12 mouse cellular contexts compared by ENCODE assay signal in the genomic region with DNA sequence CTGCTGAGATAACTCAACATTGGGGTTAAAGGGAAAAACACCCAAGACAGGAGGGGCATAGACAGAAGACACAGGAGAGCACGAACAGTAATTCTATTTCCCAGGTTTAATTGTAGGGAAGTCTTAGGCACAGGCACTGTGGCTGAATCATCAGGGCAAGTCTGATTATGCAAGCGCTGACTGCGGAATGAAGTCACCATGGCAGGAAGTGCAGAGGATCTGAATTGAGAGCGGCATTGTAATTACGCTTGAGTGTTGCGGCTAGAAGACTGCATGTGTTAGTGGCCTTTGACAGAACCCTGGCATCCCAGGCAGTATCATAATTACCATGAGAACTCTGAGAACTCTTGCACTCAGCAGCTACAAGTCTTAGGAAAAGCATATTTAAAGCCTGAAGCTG.
DNase-seq lines count a peak whose midpoint lies in the region; ATAC-seq and TF ChIP-seq lines count a peak whose summit lies in the region.
"Had no signal": no experiment of that assay in that cellular context is flagged by ENCODE, and none has a peak within 500 bp of the region (broad histone marks: within the 10 kb centered on the region; RNA-seq: fewer than 3 reads in every experiment).

No protein-coding gene starts in this region.

- H3K9ac ChIP-seq in embryonic facial prominence, embryonic 14.5 days (ENCODE audit: low read depth, low read length), result no peak overlapping the region
- no peak overlapping the region for H3K9ac ChIP-seq in intestine, embryonic 15.5 days

- H3K27me3 ChIP-seq in embryonic facial prominence, embryonic 14.5 days (replicated peaks; ENCODE audit: control insufficient read depth, insufficient read depth, low read length), result no peaks in the 10 kb centered on the region
- no peaks in the 10 kb centered on the region for H3K27me3 ChIP-seq in embryonic facial prominence, embryonic 10.5 days (replicated peaks; ENCODE audit: low read depth, poor library complexity, severe bottlenecking)
- H3K27me3 ChIP-seq in intestine, embryonic 15.5 days (replicated peaks), result no peaks in the 10 kb centered on the region

- peak; percentile 22 for DNase-seq in embryonic facial prominence, embryonic 14.5 days (ENCODE audit: low spot score)
- no peak for DNase-seq in embryonic facial prominence, embryonic 10.5 days (ENCODE audit: low spot score)
- peak; percentile 42 to 56 for DNase-seq in right cerebral cortex, adult 2 months (ENCODE audit: low spot score in 2 of 2)
- DNase-seq in right cerebral cortex, postnatal 14 days, result no peak
- peak; percentile 30 to 35 for DNase-seq in left cerebral cortex, adult 2 months (ENCODE audit: extremely low spot score in 1 of 2, low spot score in 2 of 2)
- no peak for DNase-seq in gastrocnemius, postnatal 4 days (ENCODE audit: low spot score in 2 of 2)
- DNase-seq in embryo, embryonic 9.5 days (ENCODE audit: extremely low spot score), result no peak
- DNase-seq: gastrocnemius, postnatal 14 days; heart, postnatal 10 days; kidney, postnatal 36 days; thymus, postnatal 25 days had no signal

- ATAC-seq in embryonic facial prominence, embryonic 14.5 days (ENCODE audit: low read depth), result no peak
- ATAC-seq in intestine, embryonic 15.5 days, result no peak

- no peak overlapping the region for H3K27ac ChIP-seq in embryonic facial prominence, embryonic 14.5 days (replicated peaks; ENCODE audit: low read depth, low read length)
- no peak overlapping the region for H3K27ac ChIP-seq in embryonic facial prominence, embryonic 10.5 days (replicated peaks)
- peak overlapping the region; percentile 53; the same call in 1 of the 2 replicates for H3K27ac ChIP-seq in left cerebral cortex, adult 2 months
- H3K27ac ChIP-seq in intestine, embryonic 15.5 days, result no peak overlapping the region

- WGBS in embryonic facial prominence, embryonic 14.5 days, result 62% methylated on average over 6 of the region's 6 CpGs
- WGBS in embryonic facial prominence, embryonic 10.5 days, result 82% methylated on average over 6 of the region's 6 CpGs
- WGBS in intestine, embryonic 15.5 days, result 81% methylated on average over 6 of the region's 6 CpGs

- H3K9me3 ChIP-seq in embryonic facial prominence, embryonic 14.5 days (ENCODE audit: control insufficient read depth, low read length), result no peaks in the 10 kb centered on the region
- no peaks in the 10 kb centered on the region for H3K9me3 ChIP-seq in embryonic facial prominence, embryonic 10.5 days
- no peaks in the 10 kb centered on the region for H3K9me3 ChIP-seq in intestine, embryonic 15.5 days

- no peaks in the 10 kb centered on the region for H3K4me1 ChIP-seq in embryonic facial prominence, embryonic 14.5 days (ENCODE audit: control insufficient read depth, insufficient read depth, low read length)
- H3K4me1 ChIP-seq in embryonic facial prominence, embryonic 10.5 days, result no peaks in the 10 kb centered on the region
- H3K4me1 ChIP-seq in intestine, embryonic 15.5 days (replicated peaks), result no peaks in the 10 kb centered on the region

- no peaks in the 10 kb centered on the region for H3K36me3 ChIP-seq in embryonic facial prominence, embryonic 14.5 days (ENCODE audit: control insufficient read depth, insufficient read depth, low read length)
- H3K36me3 ChIP-seq in embryonic facial prominence, embryonic 10.5 days (replicated peaks), result no peaks in the 10 kb centered on the region
- H3K36me3 ChIP-seq in intestine, embryonic 15.5 days, result no peaks in the 10 kb centered on the region

- intact Hi-C loops in left cerebral cortex, adult 2 months (cut with DNase I), result no loop called here

- H3K4me2 ChIP-seq in embryonic facial prominence, embryonic 14.5 days (ENCODE audit: low read depth, low read length), result no peak overlapping the region
- H3K4me2 ChIP-seq in intestine, embryonic 15.5 days (replicated peaks), result no peak overlapping the region

- no peak for TF ChIP-seq CTCF in left cerebral cortex, adult 2 months (IDR thresholded peaks at IDR 0.05)

- H3K4me3 ChIP-seq in embryonic facial prominence, embryonic 14.5 days (ENCODE audit: low read depth, low read length), result no peak overlapping the region
- no peak overlapping the region for H3K4me3 ChIP-seq in embryonic facial prominence, embryonic 10.5 days
- H3K4me3 ChIP-seq in left cerebral cortex, adult 2 months, result no peak overlapping the region
- no peak overlapping the region for H3K4me3 ChIP-seq in intestine, embryonic 15.5 days (replicated peaks)

Comparison
In these comparisons a context has a peak if more than half of its experiments do, and no peak if none do; other contexts are left out.
1. DNase-seq: peak in embryonic facial prominence, embryonic 14.5 days (single experiment), right cerebral cortex, adult 2 months (2 of 2) and left cerebral cortex, adult 2 months (2 of 2); none in embryonic facial prominence, embryonic 10.5 days (single experiment), right cerebral cortex, postnatal 14 days (single experiment), gastrocnemius, postnatal 4 days (0 of 2) and embryo, embryonic 9.5 days (single experiment).